Mouse (Mus musculus) myocyte (in vitro differentiated cells): ENCODE measurements around the gene Wnt10a.

Experiments
- MYOD1 ChIP-seq, 3 experiments: IDR thresholded peaks; one replicate each; pipeline ENCODE4 v1.6.1; 2011; ENCODE audit warnings: control low read depth in 2 of 3, low read depth in 2 of 3, mild to moderate bottlenecking in 2 of 3, moderate library complexity in 1 of 3; ENCODE audit not compliant: insufficient read length in 2 of 3, control insufficient read depth in 1 of 3
- MYOG ChIP-seq, 3 experiments: IDR thresholded peaks; one replicate each; pipeline ENCODE4 v1.6.1; 2011; ENCODE audit warnings: control low read depth in 2 of 3, low read depth in 2 of 3, mild to moderate bottlenecking in 2 of 3; ENCODE audit not compliant: insufficient read length in 2 of 3, control insufficient read depth in 1 of 3, insufficient read depth in 1 of 3

GRCm38 (mm10) chr1:74801631-74802140, 10.4 kb downstream of the Wnt10a start:
- TF ChIP-seq MYOD1 (IDR thresholded peaks at IDR 0.05; ENCODE audit: control insufficient read depth in 1 of 3, insufficient read length in 2 of 3, low read depth in 2 of 3) (no peak), MYOG (IDR thresholded peaks at IDR 0.05; ENCODE audit: control insufficient read depth in 1 of 3, insufficient read depth in 1 of 3, insufficient read length in 2 of 3, low read depth in 2 of 3) (no peak)
